Mouse (Mus musculus): ENCODE results near the gene Gm10283. TPM values are rescaled to one million over a fixed set of nuclear protein-coding genes. Genes with fewer than 3 reads are reported as not detected.

Gene Gm10283
- polyA plus RNA-seq, 1 experiment: not detected

DNA sequence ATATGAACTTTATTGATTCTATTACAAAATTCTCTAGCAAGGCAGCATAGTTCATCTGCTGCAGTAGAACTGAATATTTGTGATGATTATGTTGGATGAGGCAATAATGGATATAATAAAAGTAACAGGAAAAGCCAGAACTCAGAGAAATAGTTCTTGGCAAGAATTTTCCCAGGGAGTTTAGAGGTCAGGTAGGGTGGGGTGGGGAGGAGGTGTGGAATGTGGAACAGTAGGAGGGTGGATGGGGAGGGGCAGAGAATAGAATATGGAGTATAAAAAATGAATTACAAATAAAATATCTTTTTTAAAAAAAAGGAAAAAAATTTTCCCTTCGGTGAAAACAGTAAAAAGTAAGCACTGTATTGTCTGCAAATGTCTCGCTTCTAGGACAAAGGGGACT is 11.1 kb downstream of the Gm10283 start:
- TF ChIP-seq CTCF (conservative IDR thresholded peaks at IDR 0.05; ENCODE audit: insufficient read depth, insufficient read length, low read depth, low read length) (no peak), POLR2A (IDR thresholded peaks at IDR 0.05; ENCODE audit: low read depth, low read length) (no peak)
- H3K36me3 ChIP-seq (ENCODE audit: control insufficient read depth, insufficient read depth, low read length): no peaks in the 10 kb centered on the region
- peak overlapping the region; percentile 97 for H3K27ac ChIP-seq (ENCODE audit: insufficient read depth, low read depth, low read length)
- no peaks in the 10 kb centered on the region for H3K27me3 ChIP-seq (replicated peaks; ENCODE audit: control insufficient read depth, insufficient read depth, low read length)
- peaks cover 14% of the 10 kb centered on the region for H3K4me1 ChIP-seq (ENCODE audit: control insufficient read depth, insufficient read depth, low read length)
- DNase-seq: peak; percentile 55
- H3K4me3 ChIP-seq (ENCODE audit: insufficient read depth, low read depth, low read length): no peak overlapping the region
- 69% methylated on average over 2 of the region's 2 CpGs for WGBS

DNA sequence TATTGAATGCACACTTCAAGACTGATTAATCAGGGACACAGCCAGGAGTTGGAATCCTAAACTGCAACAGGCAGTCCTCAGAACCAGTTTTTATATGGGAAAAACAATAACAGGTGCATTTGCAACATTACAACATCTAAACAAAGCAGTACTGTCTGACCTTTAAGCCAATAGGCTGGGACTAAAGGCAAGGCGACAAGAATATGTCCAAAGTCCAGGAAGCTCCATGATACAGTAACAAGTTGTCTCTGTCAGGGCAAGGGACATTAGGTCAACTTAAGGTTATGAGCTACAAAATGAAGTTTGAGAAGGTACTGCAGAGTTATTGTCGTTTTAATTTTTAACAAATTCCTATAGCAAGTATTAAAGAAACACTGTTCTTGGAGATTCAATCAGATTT is 12.9 kb downstream of the Gm10283 start:
- TF ChIP-seq POLR2A (IDR thresholded peaks at IDR 0.05; ENCODE audit: low read depth, low read length): no peak
- TF ChIP-seq CTCF (conservative IDR thresholded peaks at IDR 0.05; ENCODE audit: insufficient read depth, insufficient read length, low read depth, low read length): no peak
- H3K4me1 ChIP-seq (ENCODE audit: control insufficient read depth, insufficient read depth, low read length): peaks cover 14% of the 10 kb centered on the region
- peak overlapping the region; percentile 74 for H3K27ac ChIP-seq (ENCODE audit: insufficient read depth, low read depth, low read length)
- peak; percentile 82 for DNase-seq
- 44% methylated on average over 2 of the region's 2 CpGs for WGBS
- no peaks in the 10 kb centered on the region for H3K27me3 ChIP-seq (replicated peaks; ENCODE audit: control insufficient read depth, insufficient read depth, low read length)
- H3K4me3 ChIP-seq (ENCODE audit: insufficient read depth, low read depth, low read length): no peak overlapping the region
- no peaks in the 10 kb centered on the region for H3K36me3 ChIP-seq (ENCODE audit: control insufficient read depth, insufficient read depth, low read length)

DNA sequence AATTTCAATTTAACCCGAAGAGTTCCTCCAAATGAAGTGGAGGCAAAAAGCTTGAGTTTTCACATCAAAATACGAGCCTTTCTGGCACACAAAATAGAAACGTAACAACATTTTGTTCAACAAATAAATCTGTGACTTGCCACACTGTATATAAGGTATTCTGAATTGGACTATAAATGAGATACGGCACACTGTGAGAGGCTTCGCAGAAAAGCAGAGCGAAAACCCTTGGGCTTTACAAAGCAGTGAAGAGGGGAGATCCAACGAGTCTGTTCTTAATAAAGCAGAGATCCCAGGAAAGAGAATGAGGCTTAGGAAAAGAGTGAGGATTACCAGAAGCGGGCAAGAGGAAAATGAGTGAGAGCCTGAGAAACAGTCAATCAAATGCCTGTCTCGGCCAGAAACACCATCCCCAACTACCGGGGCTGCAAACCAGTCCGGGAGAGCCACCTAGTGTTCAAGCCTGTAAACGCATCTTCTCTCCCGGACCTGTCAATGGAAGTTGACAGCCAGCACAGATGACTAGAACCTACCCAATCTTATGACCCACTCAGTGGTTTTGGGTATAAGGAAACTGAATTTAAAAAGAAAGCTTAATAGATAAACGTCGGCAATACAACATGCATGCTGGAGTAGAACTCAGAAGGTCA is 36.2 kb downstream of the Gm10283 start:
- peak; percentile 74 for DNase-seq
- H3K4me1 ChIP-seq (ENCODE audit: control insufficient read depth, insufficient read depth, low read length): no peaks in the 10 kb centered on the region
- 37% methylated on average over 15 of the region's 15 CpGs for WGBS
- no peaks in the 10 kb centered on the region for H3K27me3 ChIP-seq (replicated peaks; ENCODE audit: control insufficient read depth, insufficient read depth, low read length)
- no peak overlapping the region for H3K27ac ChIP-seq (ENCODE audit: insufficient read depth, low read depth, low read length)
- TF ChIP-seq POLR2A (IDR thresholded peaks at IDR 0.05; ENCODE audit: low read depth, low read length) (no peak), CTCF (conservative IDR thresholded peaks at IDR 0.05; ENCODE audit: insufficient read depth, insufficient read length, low read depth, low read length) (peak; percentile 89)
- no peak overlapping the region for H3K4me3 ChIP-seq (ENCODE audit: insufficient read depth, low read depth, low read length)
- H3K36me3 ChIP-seq (ENCODE audit: control insufficient read depth, insufficient read depth, low read length): no peaks in the 10 kb centered on the region

DNA sequence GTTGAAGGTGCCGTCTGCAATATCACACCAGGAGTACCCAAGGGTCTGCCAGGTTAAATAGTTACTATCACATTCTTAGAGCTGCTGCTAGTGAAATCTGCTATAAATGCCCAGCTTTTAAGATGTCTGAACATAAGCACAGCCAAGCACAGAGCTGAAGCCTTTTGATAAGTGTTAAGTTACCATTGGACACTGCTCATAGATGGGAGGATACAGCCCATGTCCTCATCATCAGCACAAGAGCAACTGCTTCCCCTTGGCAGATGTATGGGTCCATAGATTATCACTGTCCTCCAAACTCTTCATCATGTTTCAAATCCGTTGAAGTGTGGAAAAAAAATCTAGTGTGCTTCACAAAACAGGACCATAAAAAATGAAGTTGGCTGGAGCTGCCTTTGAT is 53.7 kb downstream of the Gm10283 start:
- Histone ChIP-seq H3K36me3 (ENCODE audit: control insufficient read depth, insufficient read depth, low read length) (no peaks in the 10 kb centered on the region), H3K27ac (ENCODE audit: insufficient read depth, low read depth, low read length) (no peak overlapping the region), H3K4me3 (ENCODE audit: insufficient read depth, low read depth, low read length) (no peak overlapping the region), H3K4me1 (ENCODE audit: control insufficient read depth, insufficient read depth, low read length) (no peaks in the 10 kb centered on the region), H3K27me3 (replicated peaks; ENCODE audit: control insufficient read depth, insufficient read depth, low read length) (no peaks in the 10 kb centered on the region)
- DNase-seq: no peak
- TF ChIP-seq POLR2A (IDR thresholded peaks at IDR 0.05; ENCODE audit: low read depth, low read length) (no peak), CTCF (conservative IDR thresholded peaks at IDR 0.05; ENCODE audit: insufficient read depth, insufficient read length, low read depth, low read length) (no peak)
- WGBS: 31% methylated on average over 2 of the region's 2 CpGs

DNA sequence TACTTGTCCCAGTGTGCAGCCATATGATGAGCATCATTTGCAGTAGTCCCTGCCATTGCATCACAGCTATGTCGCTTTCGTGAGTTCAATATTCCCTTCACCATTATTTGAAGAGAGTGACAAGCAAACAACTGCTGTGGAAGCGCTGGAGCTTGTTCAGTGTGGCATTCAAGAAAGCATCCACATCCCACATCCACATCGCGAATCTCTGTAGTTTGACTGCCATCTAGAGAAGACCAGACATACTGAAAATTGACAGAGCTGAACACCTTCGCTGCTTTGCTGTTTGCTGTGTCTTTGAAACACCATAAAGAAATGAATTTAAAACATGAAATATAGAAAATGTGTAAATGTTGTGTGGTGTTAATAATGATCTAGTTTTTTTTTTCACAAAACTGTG is 58.0 kb downstream of the Gm10283 start:
- WGBS: 70% methylated on average over 6 of the region's 6 CpGs
- no peaks in the 10 kb centered on the region for H3K36me3 ChIP-seq (ENCODE audit: control insufficient read depth, insufficient read depth, low read length)
- TF ChIP-seq CTCF (conservative IDR thresholded peaks at IDR 0.05; ENCODE audit: insufficient read depth, insufficient read length, low read depth, low read length): no peak; the same call in 1 of the 2 replicates
- no peak for TF ChIP-seq POLR2A (IDR thresholded peaks at IDR 0.05; ENCODE audit: low read depth, low read length)
- H3K27ac ChIP-seq (ENCODE audit: insufficient read depth, low read depth, low read length): no peak overlapping the region
- H3K4me1 ChIP-seq (ENCODE audit: control insufficient read depth, insufficient read depth, low read length): no peaks in the 10 kb centered on the region
- peak; percentile 20 for DNase-seq
- no peak overlapping the region for H3K4me3 ChIP-seq (ENCODE audit: insufficient read depth, low read depth, low read length)
- H3K27me3 ChIP-seq (replicated peaks; ENCODE audit: control insufficient read depth, insufficient read depth, low read length): no peaks in the 10 kb centered on the region

DNA sequence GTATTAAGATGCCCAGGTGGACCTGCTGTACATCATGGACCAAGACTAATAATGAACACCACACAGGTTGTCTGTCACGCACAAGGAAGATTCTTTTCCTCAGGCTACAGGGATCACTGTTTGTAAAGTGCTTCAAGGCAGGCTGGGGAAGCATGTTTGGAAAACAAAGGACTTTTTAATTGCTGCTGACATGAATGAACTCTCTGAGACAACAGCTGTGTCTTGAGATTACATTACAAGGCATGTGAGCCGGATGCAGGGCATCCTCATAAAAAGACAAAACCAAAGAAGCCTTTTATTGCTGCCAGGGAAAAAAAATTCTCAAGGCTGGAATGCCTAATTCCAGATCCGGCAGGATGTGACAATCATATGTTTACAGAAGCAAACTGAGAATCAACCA is 64.4 kb downstream of the Gm10283 start:
- H3K27ac ChIP-seq (ENCODE audit: insufficient read depth, low read depth, low read length): no peak overlapping the region
- H3K4me3 ChIP-seq (ENCODE audit: insufficient read depth, low read depth, low read length): no peak overlapping the region
- no peaks in the 10 kb centered on the region for H3K27me3 ChIP-seq (replicated peaks; ENCODE audit: control insufficient read depth, insufficient read depth, low read length)
- DNase-seq: no peak
- WGBS: 44% methylated on average over 3 of the region's 3 CpGs
- H3K4me1 ChIP-seq (ENCODE audit: control insufficient read depth, insufficient read depth, low read length): no peaks in the 10 kb centered on the region
- H3K36me3 ChIP-seq (ENCODE audit: control insufficient read depth, insufficient read depth, low read length): no peaks in the 10 kb centered on the region
- TF ChIP-seq POLR2A (IDR thresholded peaks at IDR 0.05; ENCODE audit: low read depth, low read length) (no peak), CTCF (conservative IDR thresholded peaks at IDR 0.05; ENCODE audit: insufficient read depth, insufficient read length, low read depth, low read length) (no peak)

DNA sequence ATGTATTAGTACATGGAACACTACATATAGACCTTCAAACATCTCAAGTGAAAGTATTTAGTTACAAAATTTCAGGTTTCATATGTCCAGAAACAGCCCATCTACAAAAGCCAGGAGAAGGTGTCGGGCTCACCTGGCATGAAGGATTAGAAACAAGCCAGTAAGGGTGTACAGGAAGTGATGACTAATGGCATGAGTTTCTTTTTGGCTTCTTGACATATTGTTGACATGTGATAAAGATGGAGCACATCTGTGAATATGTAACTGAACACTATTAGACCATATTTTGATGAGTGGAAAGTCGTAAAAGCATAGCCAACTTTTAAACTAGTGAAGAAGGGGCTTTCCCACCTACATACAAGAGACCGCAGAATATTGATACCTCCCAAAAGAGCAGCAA is 66.1 kb downstream of the Gm10283 start:
- no peak overlapping the region for H3K27ac ChIP-seq (ENCODE audit: insufficient read depth, low read depth, low read length)
- no peak overlapping the region for H3K4me3 ChIP-seq (ENCODE audit: insufficient read depth, low read depth, low read length)
- 94% methylated on average over 3 of the region's 3 CpGs for WGBS
- no peaks in the 10 kb centered on the region; the same call in 1 of the 2 replicates for H3K4me1 ChIP-seq (ENCODE audit: control insufficient read depth, insufficient read depth, low read length)
- H3K27me3 ChIP-seq (replicated peaks; ENCODE audit: control insufficient read depth, insufficient read depth, low read length): no peaks in the 10 kb centered on the region
- no peaks in the 10 kb centered on the region for H3K36me3 ChIP-seq (ENCODE audit: control insufficient read depth, insufficient read depth, low read length)
- TF ChIP-seq CTCF (conservative IDR thresholded peaks at IDR 0.05; ENCODE audit: insufficient read depth, insufficient read length, low read depth, low read length) (no peak), POLR2A (IDR thresholded peaks at IDR 0.05; ENCODE audit: low read depth, low read length) (no peak)
- no peak for DNase-seq
